Mouse (Mus musculus) retina, embryonic 14.5 days (tissue): ENCODE data around the gene Nemp2.

Experiments
- DNase-seq: peaks from one replicate; pipeline ENCODE4 v3.0.0-alpha.2; 2015; ENCODE audit warnings: low spot score

The Nemp2 gene

GRCm38 (mm10) chr1:52630248-52630936 is at the start of gene Nemp2:
Gene Nemp2, plus strand, starts transcription at chr1:52630703.
- peak; percentile 96 for DNase-seq

- no peak for DNase-seq
Measured at GRCm38 (mm10) chr1:52581744-52582143, 48.8 kb upstream of the Nemp2 start.

- no peak for DNase-seq
Measured at GRCm38 (mm10) chr1:52582866-52583265, 47.6 kb upstream of the Nemp2 start.

- DNase-seq: peak; percentile 47
Measured at GRCm38 (mm10) chr1:52596982-52597646, 33.4 kb upstream of the Nemp2 start.

DNA sequence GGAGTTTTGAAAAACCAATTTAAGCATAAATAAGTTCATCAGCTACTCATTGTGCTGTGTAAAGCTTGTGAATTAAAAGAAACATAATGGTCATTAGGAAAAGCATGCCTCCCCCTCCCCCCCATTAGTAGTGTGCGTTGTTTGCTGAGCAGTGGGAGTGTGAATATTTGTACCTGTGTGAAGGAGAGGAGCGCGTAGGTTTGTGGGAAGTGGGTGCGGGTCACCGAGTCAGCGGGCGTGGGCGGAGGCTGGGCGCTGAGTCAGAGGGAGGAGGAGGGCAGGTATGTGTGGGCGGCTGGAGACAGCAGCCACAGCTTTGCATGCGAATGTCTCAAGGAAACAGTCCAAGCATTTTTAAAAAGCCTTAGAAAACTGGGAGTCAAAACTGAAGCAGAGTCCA is 32.7 kb upstream of the Nemp2 start:
- DNase-seq: no peak

DNA sequence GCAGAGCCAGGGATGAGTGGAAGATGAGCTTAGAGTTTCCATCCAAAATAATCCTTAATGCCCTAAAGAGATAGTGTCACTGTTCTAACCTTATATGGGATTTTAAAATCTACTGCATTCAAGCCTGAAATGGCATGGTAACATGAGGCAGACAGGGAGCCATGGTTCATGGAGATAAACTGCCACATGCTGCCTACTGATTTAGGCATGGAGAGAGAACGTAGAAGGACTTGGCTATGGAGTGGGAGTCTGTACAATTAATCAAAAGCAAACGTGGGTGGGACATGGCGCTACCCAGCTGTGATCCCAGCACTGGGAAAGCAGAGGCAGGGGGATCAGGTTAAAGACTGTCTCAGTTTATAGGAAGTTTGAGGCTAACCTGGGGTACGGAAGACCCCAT is 32.1 kb upstream of the Nemp2 start:
- no peak for DNase-seq

GRCm38 (mm10) chr1:52601496-52601895 is 29.0 kb upstream of the Nemp2 start:
- no peak for DNase-seq

GRCm38 (mm10) chr1:52607700-52608099 is 22.8 kb upstream of the Nemp2 start:
- DNase-seq: no peak

DNA sequence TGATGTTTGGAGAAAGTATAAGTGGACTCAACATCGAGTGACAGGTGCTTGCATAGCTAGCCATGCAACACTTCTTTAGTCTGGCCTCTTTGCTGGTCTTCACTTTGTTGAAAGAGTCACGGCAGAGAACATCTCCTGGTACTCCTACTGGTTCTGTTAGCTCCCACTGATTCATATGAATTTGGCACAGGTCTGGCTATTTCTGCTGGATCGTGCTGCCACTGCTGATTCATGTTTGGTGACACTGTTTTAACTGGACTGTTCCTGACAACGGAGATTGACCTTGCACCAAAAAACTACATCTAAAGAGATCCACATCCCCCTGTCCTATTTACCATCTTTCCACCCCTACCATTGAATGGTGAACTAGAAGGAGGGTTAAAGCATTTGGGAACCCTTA is 22.0 kb upstream of the Nemp2 start:
- no peak for DNase-seq

GRCm38 (mm10) chr1:52618217-52618616 is 12.3 kb upstream of the Nemp2 start:
- DNase-seq: no peak

DNA sequence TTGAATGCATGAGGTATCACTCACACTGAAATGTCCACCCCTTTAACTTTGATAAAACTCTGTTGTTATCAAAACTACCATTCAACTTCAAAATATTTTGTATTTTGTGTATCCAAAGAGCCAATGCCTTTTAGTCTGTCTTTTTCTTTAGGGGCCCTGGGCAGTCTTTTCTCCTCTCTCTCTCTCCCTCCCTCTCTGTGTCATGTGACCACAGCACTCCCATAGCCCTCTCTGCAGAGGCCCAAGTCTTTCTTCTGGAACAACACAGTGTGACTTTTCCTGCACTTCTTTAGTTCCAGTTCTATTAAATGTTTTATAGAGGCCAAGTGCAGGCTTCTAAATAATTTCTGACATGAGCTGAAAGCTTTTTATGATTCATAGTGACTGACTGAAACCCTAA is 10.1 kb upstream of the Nemp2 start:
- DNase-seq: no peak

- peak; percentile 67 for DNase-seq
Measured at GRCm38 (mm10) chr1:52630937-52631299, 415 bp downstream of the Nemp2 start.

- peak; percentile 31 for DNase-seq
Measured at GRCm38 (mm10) chr1:52631570-52631969, 1.1 kb downstream of the Nemp2 start.

GRCm38 (mm10) chr1:52634251-52634650 is 3.7 kb downstream of the Nemp2 start:
- no peak for DNase-seq

DNA sequence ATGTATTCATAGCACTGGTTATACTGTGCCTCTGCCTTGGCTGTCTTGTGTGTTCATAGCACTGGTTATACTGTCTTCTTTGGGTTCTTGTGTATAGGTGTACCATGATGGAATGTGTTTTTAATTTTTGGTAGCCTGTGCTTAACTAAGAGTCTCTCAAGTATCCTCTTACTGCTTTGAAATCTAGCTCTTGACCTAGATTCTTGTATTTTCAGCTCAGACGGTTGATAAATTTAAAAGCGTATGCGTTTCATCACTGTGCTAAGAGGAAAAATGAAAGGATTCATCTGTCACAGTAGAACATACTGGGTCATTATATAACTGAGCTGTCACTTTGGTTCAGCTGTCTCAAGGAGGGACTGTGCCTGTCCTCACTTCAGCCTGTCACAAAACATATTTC is 5.4 kb downstream of the Nemp2 start:
- no peak for DNase-seq

DNA sequence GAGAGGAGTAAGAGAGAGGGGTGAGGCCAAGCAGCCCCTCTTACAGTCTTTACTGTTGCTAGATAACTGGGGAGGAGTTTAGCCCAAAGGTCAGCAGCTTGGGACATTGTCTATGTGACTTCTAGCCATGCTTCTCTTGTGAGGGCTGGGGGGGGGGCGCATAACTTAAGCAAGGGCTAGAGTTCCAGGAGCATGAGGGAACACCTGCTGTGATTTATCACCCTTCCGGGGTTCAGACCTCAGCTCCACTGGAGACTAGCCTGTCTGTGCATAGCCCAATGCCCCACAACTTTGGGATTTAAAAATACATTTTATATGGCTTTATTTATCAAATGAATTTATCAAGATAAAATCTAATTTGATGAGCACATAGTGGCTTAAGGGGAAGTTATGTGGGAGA is 7.6 kb downstream of the Nemp2 start:
- DNase-seq: no peak

DNA sequence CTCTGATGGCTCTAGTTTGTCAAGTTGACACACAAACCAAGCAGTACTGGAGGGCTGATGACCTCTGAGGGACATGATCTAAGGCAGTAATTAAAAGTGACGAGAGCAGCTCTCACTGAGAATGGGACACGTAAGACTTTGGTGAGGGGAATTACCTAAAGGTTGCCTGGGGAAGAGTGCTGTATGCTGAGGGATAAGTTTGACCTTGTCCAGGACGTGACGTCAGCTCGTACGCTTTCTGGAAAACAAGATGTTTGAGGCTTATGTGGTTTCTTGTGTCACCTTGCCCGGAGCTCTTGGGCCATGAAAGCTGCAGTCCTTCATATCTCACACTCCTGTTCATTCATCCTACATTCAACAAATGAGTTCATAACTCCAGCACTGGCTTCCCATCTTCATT is 8.6 kb downstream of the Nemp2 start:
- no peak for DNase-seq

- no peak for DNase-seq
Measured at GRCm38 (mm10) chr1:52640266-52640665, 9.8 kb downstream of the Nemp2 start.

- no peak for DNase-seq
Measured at GRCm38 (mm10) chr1:52640736-52641135, 10.2 kb downstream of the Nemp2 start.

GRCm38 (mm10) chr1:52648153-52649027 is 17.9 kb downstream of the Nemp2 start:
- peak; percentile 77 for DNase-seq

DNA sequence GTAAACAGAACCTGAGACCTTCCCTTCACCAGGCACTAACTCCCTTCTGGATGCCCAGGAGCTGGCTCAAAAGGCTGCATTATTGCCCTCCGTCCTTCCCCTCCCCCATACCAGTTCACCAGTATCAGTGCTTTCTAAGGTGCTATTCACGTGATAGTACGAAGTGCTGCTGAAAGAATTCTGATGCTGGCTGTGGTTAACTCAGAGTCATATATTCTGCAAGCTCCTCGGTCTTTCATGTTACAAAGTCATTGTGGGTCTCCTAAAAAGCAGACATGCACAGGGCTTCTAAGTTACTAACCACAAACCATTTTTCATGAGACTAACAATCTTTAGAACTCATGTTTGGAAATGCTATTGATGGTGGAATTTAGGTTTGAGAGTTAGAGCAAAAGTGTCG is 19.6 kb downstream of the Nemp2 start:
- no peak for DNase-seq

GRCm38 (mm10) chr1:52652601-52653253 is 22.2 kb downstream of the Nemp2 start:
- DNase-seq: no peak
